Mouse (Mus musculus) heart, embryonic 10.5 days (tissue): Measurements from ENCODE around the gene Tspo. TPM values are rescaled to one million over a fixed set of nuclear protein-coding genes. Genes with fewer than 3 reads are reported as not detected.

Source experiments
- microRNA-seq: library from miRNA; unstranded; fragments of <30 nt; microRNA quantifications from one replicate; pipeline ENCODE4, GENCODE M21; 2017
- polyA plus RNA-seq: library from polyadenylated mRNA; unstranded; fragments of >200 nt; fragmentation: Nextera tagmentation; extraction: Ambion mirVana; gene quantifications from 2 replicates; pipeline ENCODE4 v1.2.1, GENCODE M21; 2016

The Tspo gene
- polyA plus RNA-seq, 1 experiment from 2014 or later = 97.0 TPM

Small RNA genes within 50 kb of the gene (microRNA-seq; reads per million reads assigned to microRNA genes)
- not detected for gene Gm24575

Other genes with a start within 250 kb of the Tspo start
- gene Arfgap3, start 213.3 kb upstream of the Tspo start, polyA plus RNA-seq = 25.8 and 27.5 TPM in 2 replicates
- gene Pacsin2, start 99.0 kb upstream of the Tspo start, polyA plus RNA-seq = 81.9 and 82.4 TPM in 2 replicates
- gene Ttll1, start 52.7 kb upstream of the Tspo start, polyA plus RNA-seq = 23.9 and 24.6 TPM in 2 replicates
- 17.4 and 29.8 TPM in 2 replicates for gene Bik, start 36.7 kb upstream of the Tspo start, polyA plus RNA-seq
- 37.7 and 40.0 TPM in 2 replicates for gene Mcat, start 195 bp downstream of the Tspo start, polyA plus RNA-seq
- gene Ttll12, start 31.6 kb downstream of the Tspo start, polyA plus RNA-seq = 39.7 and 44.0 TPM in 2 replicates
- 13.5 and 20.4 TPM in 2 replicates for gene Scube1, start 161.4 kb downstream of the Tspo start, polyA plus RNA-seq
- gene Mpped1, start 215.9 kb downstream of the Tspo start, polyA plus RNA-seq = 0.22 and 0.70 TPM in 2 replicates